Mouse (Mus musculus): ENCODE data around the gene Pdhx. TPM values are rescaled to one million over a fixed set of nuclear protein-coding genes. Genes with fewer than 3 reads are reported as not detected.

The Pdhx gene
- polyA plus RNA-seq, 1 experiment: 47.6 TPM

DNA sequence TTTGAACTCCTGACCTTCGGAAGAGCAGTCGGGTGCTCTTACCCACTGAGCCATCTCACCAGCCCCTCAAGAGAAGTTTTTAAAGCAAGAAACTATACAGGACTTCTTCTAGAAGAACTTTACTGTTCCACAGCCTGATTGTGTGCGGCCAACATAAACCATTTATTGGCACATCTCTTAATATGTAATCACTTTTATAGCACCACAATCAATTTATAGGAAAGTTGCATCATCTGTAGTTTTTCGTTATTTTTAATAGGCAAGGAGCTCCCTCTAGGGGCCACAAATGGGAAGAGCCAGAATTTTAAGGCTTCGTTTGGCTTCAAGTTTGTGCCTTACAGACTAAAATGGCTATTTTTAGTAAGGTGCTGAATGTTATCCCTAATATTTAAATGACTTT is 11.1 kb upstream of the Pdhx start:
- DNase-seq (ENCODE audit: low read depth): peak; percentile 50
- TF ChIP-seq POLR2A (IDR thresholded peaks at IDR 0.05; ENCODE audit: borderline replicate concordance, extremely low read depth, insufficient read depth, insufficient read length, poor library complexity, severe bottlenecking) (no peak), CTCF (IDR thresholded peaks at IDR 0.05; ENCODE audit: borderline replicate concordance, extremely low read depth, insufficient read depth, insufficient read length) (peak; percentile 53; the same call in 1 of the 2 replicates)

- DNase-seq (ENCODE audit: low read depth): no peak
- TF ChIP-seq CTCF (IDR thresholded peaks at IDR 0.05; ENCODE audit: borderline replicate concordance, extremely low read depth, insufficient read depth, insufficient read length): no peak
- TF ChIP-seq POLR2A (IDR thresholded peaks at IDR 0.05; ENCODE audit: borderline replicate concordance, extremely low read depth, insufficient read depth, insufficient read length, poor library complexity, severe bottlenecking): no peak
These were observed 9.5 kb upstream of the Pdhx start for GRCm38 (mm10) chr2:103082853-103083252.

- TF ChIP-seq CTCF (IDR thresholded peaks at IDR 0.05; ENCODE audit: borderline replicate concordance, extremely low read depth, insufficient read depth, insufficient read length): no peak
- no peak for TF ChIP-seq POLR2A (IDR thresholded peaks at IDR 0.05; ENCODE audit: borderline replicate concordance, extremely low read depth, insufficient read depth, insufficient read length, poor library complexity, severe bottlenecking)
- DNase-seq (ENCODE audit: low read depth): no peak
These were observed 8.4 kb upstream of the Pdhx start for GRCm38 (mm10) chr2:103081706-103082105.

DNA sequence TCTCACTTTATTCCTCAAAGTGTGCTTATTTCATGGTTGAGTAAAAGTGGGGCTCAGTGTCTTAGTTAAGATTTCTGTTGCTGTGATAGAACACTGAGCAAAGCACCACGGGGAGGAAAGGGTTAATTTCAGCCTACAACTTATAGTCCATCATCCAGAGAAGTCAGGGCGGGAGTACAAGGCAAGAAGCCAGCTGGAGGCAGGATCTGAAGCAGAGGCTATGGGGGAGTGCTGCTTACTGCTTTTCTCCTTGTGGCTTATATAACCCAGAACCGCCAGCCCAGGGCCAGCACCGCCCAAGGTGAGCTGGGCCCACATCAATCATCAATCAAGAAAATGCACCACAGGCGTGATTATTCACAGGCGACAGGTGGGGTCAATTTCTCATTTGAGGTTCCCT is 7.8 kb upstream of the Pdhx start:
- TF ChIP-seq POLR2A (IDR thresholded peaks at IDR 0.05; ENCODE audit: borderline replicate concordance, extremely low read depth, insufficient read depth, insufficient read length, poor library complexity, severe bottlenecking): no peak
- no peak for DNase-seq (ENCODE audit: low read depth)

GRCm38 (mm10) chr2:103070586-103070985 is 2.7 kb downstream of the Pdhx start:
- no peak for DNase-seq (ENCODE audit: low read depth)
- TF ChIP-seq POLR2A (IDR thresholded peaks at IDR 0.05; ENCODE audit: borderline replicate concordance, extremely low read depth, insufficient read depth, insufficient read length, poor library complexity, severe bottlenecking) (no peak), CTCF (IDR thresholded peaks at IDR 0.05; ENCODE audit: borderline replicate concordance, extremely low read depth, insufficient read depth, insufficient read length) (no peak)

DNA sequence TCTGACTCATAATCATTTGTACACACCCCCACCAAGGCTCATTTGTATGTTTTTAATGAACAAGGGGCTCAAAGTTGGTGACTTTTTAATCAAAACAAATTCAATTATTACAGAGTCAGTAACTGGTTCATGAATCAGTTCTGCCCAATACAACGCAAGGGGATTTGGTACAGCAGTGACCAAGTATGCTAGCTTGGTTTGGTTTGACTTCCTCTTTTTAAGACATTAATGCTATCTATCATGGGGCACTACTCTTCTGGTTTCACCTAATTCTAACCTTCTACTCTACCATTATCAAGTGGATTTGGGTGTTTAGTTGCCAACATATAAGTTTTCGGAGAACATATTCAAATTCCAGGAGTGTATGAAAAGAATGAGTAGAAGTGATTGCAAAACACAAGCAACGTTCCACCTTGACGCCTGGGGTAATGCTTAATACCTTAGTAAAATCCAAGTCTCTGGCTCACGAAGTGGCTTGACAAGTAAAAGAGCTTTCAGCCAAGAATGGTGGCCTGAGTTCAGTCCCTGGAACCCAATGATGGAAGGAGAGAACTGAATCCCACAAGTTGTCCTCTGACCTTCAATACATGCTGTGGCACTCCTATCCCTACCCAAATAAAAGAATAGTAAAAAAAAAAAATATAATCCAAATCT is 3.4 kb downstream of the Pdhx start:
- no peak for TF ChIP-seq POLR2A (IDR thresholded peaks at IDR 0.05; ENCODE audit: borderline replicate concordance, extremely low read depth, insufficient read depth, insufficient read length, poor library complexity, severe bottlenecking)

DNA sequence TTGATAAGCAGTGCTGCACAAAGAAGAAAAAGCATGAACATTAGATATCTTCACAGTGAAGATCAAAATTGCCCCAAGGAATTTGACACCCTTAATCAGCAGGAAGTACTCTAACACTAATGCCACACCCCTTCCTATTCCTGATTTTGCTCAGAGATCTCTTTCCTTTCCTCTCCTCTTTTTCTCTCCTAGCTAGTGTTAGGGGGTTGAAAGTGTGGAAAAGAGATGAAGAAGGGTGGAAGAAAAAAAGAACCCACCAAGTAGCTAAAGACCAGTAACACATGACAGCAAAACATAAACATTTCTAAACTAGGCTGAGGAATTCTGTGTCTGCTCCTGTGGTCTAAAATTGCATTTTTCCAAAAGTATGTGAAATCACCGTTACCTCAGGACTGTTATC is 4.7 kb downstream of the Pdhx start:
- no peak for DNase-seq (ENCODE audit: low read depth)
- no peak for TF ChIP-seq POLR2A (IDR thresholded peaks at IDR 0.05; ENCODE audit: borderline replicate concordance, extremely low read depth, insufficient read depth, insufficient read length, poor library complexity, severe bottlenecking)
- TF ChIP-seq CTCF (IDR thresholded peaks at IDR 0.05; ENCODE audit: borderline replicate concordance, extremely low read depth, insufficient read depth, insufficient read length): no peak

More for the DNA sequence above, 3.4 kb downstream of the Pdhx start:
- DNase-seq (ENCODE audit: low read depth): no peak

- no peak for DNase-seq (ENCODE audit: low read depth)
- TF ChIP-seq POLR2A (IDR thresholded peaks at IDR 0.05; ENCODE audit: borderline replicate concordance, extremely low read depth, insufficient read depth, insufficient read length, poor library complexity, severe bottlenecking): no peak
- TF ChIP-seq CTCF (IDR thresholded peaks at IDR 0.05; ENCODE audit: borderline replicate concordance, extremely low read depth, insufficient read depth, insufficient read length): no peak
These were observed 5.6 kb downstream of the Pdhx start for GRCm38 (mm10) chr2:103067552-103068207.

DNA sequence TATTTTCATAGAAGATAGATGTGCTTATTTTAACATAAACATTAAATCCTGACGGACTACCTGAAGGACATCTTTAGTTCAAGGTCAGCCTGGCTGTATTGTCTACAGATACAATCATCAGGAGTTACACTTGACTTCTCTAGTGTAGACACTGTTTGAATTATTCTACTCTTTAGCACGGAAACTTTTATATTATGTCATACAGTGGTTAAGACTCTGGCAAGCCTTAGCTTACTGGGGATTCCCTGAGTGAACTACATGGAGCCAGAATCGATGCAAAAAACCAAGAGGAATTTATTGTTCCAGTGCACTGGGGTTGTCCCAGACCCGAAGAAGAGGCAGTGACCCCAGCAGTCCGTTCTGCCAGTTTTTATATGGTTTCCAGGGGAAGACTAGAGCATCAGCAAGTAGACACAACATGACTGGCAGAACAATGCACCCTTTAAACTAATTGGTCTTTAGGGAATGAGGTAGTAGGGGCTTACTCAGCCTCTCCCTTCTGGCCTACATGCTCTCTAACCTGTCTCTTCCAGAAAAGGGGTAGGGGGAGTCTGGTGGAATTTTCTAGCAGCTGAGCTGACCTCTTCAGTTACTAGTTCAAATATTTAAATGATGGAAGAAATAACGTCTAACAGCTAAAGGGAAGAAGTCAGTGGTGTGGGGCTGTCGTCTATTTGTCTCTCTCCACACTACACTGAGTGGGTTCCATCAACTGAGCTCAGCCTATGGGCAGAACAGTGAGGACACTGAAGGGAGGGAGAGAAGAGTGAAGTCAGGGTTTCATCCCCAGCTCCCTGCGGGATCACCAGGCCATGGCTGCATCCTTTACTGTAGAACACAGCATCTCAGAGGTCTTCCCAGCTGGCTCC is 6.4 kb downstream of the Pdhx start:
- TF ChIP-seq POLR2A (IDR thresholded peaks at IDR 0.05; ENCODE audit: borderline replicate concordance, extremely low read depth, insufficient read depth, insufficient read length, poor library complexity, severe bottlenecking) (no peak), CTCF (IDR thresholded peaks at IDR 0.05; ENCODE audit: borderline replicate concordance, extremely low read depth, insufficient read depth, insufficient read length) (no peak)
- no peak for DNase-seq (ENCODE audit: low read depth)

GRCm38 (mm10) chr2:103062865-103063264 is 10.4 kb downstream of the Pdhx start:
- peak; percentile 83 for DNase-seq (ENCODE audit: low read depth)
- TF ChIP-seq POLR2A (IDR thresholded peaks at IDR 0.05; ENCODE audit: borderline replicate concordance, extremely low read depth, insufficient read depth, insufficient read length, poor library complexity, severe bottlenecking) (no peak), CTCF (IDR thresholded peaks at IDR 0.05; ENCODE audit: borderline replicate concordance, extremely low read depth, insufficient read depth, insufficient read length) (peak; percentile 64; the same call in 1 of the 2 replicates)

DNA sequence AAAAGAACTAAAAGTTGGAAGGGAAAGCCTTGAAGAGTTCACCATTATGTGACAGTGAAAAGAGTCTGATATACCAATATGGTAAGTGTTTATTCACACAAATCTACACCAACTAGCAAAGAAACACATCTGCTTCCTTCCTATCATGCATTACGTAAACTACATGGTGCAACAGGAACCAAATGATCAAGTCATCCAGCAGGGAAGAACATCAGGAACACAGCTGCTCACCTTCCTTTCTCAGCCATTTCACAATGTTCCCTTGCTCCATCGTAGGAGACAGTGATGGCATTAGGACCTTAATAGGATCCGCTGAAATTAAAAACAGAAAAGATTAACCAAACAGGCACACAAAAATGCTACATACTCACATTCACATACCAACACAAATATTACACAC is 15.0 kb downstream of the Pdhx start:
- no peak for DNase-seq (ENCODE audit: low read depth)
- TF ChIP-seq POLR2A (IDR thresholded peaks at IDR 0.05; ENCODE audit: borderline replicate concordance, extremely low read depth, insufficient read depth, insufficient read length, poor library complexity, severe bottlenecking) (no peak), CTCF (IDR thresholded peaks at IDR 0.05; ENCODE audit: borderline replicate concordance, extremely low read depth, insufficient read depth, insufficient read length) (no peak)
